Mouse (Mus musculus): Measurements from ENCODE around the gene Mrps18a. TPM values are rescaled to one million over a fixed set of nuclear protein-coding genes. Genes with fewer than 3 reads are reported as not detected.

Mrps18a gene
- total and polyA plus RNA-seq, 3 experiments: 78.1 to 127 (median 126) TPM

- Histone ChIP-seq H3K9me3 (replicated peaks; ENCODE audit: low read length) (no peaks in the 10 kb centered on the region), H3K9ac (ENCODE audit: insufficient read depth, low read depth) (no peak overlapping the region), H3K4me2 (ENCODE audit: insufficient read depth, low read depth, poor library complexity, severe bottlenecking) (no peak overlapping the region), H3K27me3 (replicated peaks) (no peaks in the 10 kb centered on the region), H3K36me3 (replicated peaks in 1 of 2; ENCODE audit: control insufficient read depth in 1 of 2, insufficient read depth in 1 of 2, low read length in 1 of 2) (peaks cover 83 to 89% of the 10 kb centered on the region in 2 experiments), H3K79me2 (replicated peaks; ENCODE audit: control insufficient read depth, extremely low read depth, insufficient read depth, poor library complexity, severe bottlenecking) (no peaks in the 10 kb centered on the region), H3K27ac (ENCODE audit: insufficient read depth, low read depth) (no peak overlapping the region), H3K4me3 (replicated peaks in 1 of 3; ENCODE audit: low read depth in 2 of 3, low read length in 2 of 3, poor library complexity in 1 of 3) (no peak overlapping the region), H3K4me1 (ENCODE audit: control insufficient read depth in 1 of 2, insufficient read depth in 2 of 2) (no peaks in the 10 kb centered on the region)
- no peak for DNase-seq (ENCODE audit: extremely low read depth)
- in situ Hi-C loops (cut with MboI; ENCODE audit: low pct_ligation_motif_present, low pct_unique_long_range_greater_than_20kb, low sequenced_read_pairs) (no loop called here), dilution Hi-C loops (cut with MboI; ENCODE audit: extremely low pct_ligation_motif_present, extremely low pct_unique_long_range_greater_than_20kb, low sequenced_read_pairs) (no loop called here)
- TF ChIP-seq CHD1 (IDR thresholded peaks at IDR 0.05; ENCODE audit: low read depth, low read length) (no peak), PAX5 (IDR thresholded peaks at IDR 0.05; ENCODE audit: low read length) (no peak), RAD21 (IDR thresholded peaks at IDR 0.05; ENCODE audit: low read depth, low read length) (no peak), MAFK (IDR thresholded peaks at IDR 0.05; ENCODE audit: insufficient replicate concordance, low read length) (no peak), ZKSCAN1 (IDR thresholded peaks at IDR 0.05; ENCODE audit: borderline replicate concordance, low read depth, low read length) (no peak), UBTF (IDR thresholded peaks at IDR 0.05; ENCODE audit: low read depth, low read length) (no peak), USF1 (IDR thresholded peaks at IDR 0.05; ENCODE audit: low read depth, low read length) (no peak), RCOR1 (conservative IDR thresholded peaks at IDR 0.05; ENCODE audit: low read depth, low read length) (no peak), KAT2A (IDR thresholded peaks at IDR 0.05; ENCODE audit: insufficient replicate concordance, low read length) (no peak), MAZ (IDR thresholded peaks at IDR 0.05; ENCODE audit: low read depth, low read length) (no peak), BHLHE40 (IDR thresholded peaks at IDR 0.05; ENCODE audit: low read depth, low read length) (no peak), ELF1 (IDR thresholded peaks at IDR 0.05; ENCODE audit: low read depth, low read length) (no peak), POLR2AphosphoS2 (IDR thresholded peaks at IDR 0.05; ENCODE audit: low read depth, low read length) (no peak), E2F4 (IDR thresholded peaks at IDR 0.05; ENCODE audit: insufficient replicate concordance, low read depth, low read length) (no peak)
Measured at GRCm38 (mm10) chr17:46123285-46123684, 12.5 kb downstream of the Mrps18a start.

GRCm38 (mm10) chr17:46123953-46124700 is 13.3 kb downstream of the Mrps18a start:
- H3K79me2 ChIP-seq (replicated peaks; ENCODE audit: control insufficient read depth, extremely low read depth, insufficient read depth, poor library complexity, severe bottlenecking): no peaks in the 10 kb centered on the region
- dilution Hi-C loops (cut with MboI; ENCODE audit: extremely low pct_ligation_motif_present, extremely low pct_unique_long_range_greater_than_20kb, low sequenced_read_pairs) (no loop called here), in situ Hi-C loops (cut with MboI; ENCODE audit: low pct_ligation_motif_present, low pct_unique_long_range_greater_than_20kb, low sequenced_read_pairs) (no loop called here)
- no peaks in the 10 kb centered on the region for H3K27me3 ChIP-seq (replicated peaks)
- DNase-seq (ENCODE audit: extremely low read depth): no peak
- H3K4me3 ChIP-seq (replicated peaks in 1 of 3; ENCODE audit: low read depth in 2 of 3, low read length in 2 of 3, poor library complexity in 1 of 3): no peak overlapping the region
- TF ChIP-seq CHD1 (IDR thresholded peaks at IDR 0.05; ENCODE audit: low read depth, low read length): no peak
- no peak for TF ChIP-seq E2F4 (IDR thresholded peaks at IDR 0.05; ENCODE audit: insufficient replicate concordance, low read depth, low read length)
- no peak for TF ChIP-seq MAFK (IDR thresholded peaks at IDR 0.05; ENCODE audit: insufficient replicate concordance, low read length)
- TF ChIP-seq RCOR1 (conservative IDR thresholded peaks at IDR 0.05; ENCODE audit: low read depth, low read length): no peak
- TF ChIP-seq JUN (IDR thresholded peaks at IDR 0.05; ENCODE audit: insufficient read depth, low read depth, low read length): no peak
- peaks cover 86 to 89% of the 10 kb centered on the region in 2 experiments for H3K36me3 ChIP-seq (replicated peaks in 1 of 2; ENCODE audit: control insufficient read depth in 1 of 2, insufficient read depth in 1 of 2, low read length in 1 of 2)
- no peak overlapping the region for H3K4me2 ChIP-seq (ENCODE audit: insufficient read depth, low read depth, poor library complexity, severe bottlenecking)
- H3K27ac ChIP-seq (ENCODE audit: insufficient read depth, low read depth): no peak overlapping the region
- no peaks in the 10 kb centered on the region for H3K4me1 ChIP-seq (ENCODE audit: control insufficient read depth in 1 of 2, insufficient read depth in 2 of 2)
- H3K9ac ChIP-seq (ENCODE audit: insufficient read depth, low read depth): no peak overlapping the region
- H3K9me3 ChIP-seq (replicated peaks; ENCODE audit: low read length): no peaks in the 10 kb centered on the region

All from CH12.LX (cell line).